18 mouse cellular contexts compared by ENCODE assay signal in genomic region chr9:66338005-66338782, GRCm38 (mm10). TPM values are rescaled to one million over a fixed set of nuclear protein-coding genes. Genes with fewer than 3 reads are reported as not detected.
DNase-seq lines count a peak whose midpoint lies in the region; ATAC-seq and TF ChIP-seq lines count a peak whose summit lies in the region.
"Had no signal": no experiment of that assay in that cellular context is flagged by ENCODE, and none has a peak within 500 bp of the region (broad histone marks: within the 10 kb centered on the region; RNA-seq: fewer than 3 reads in every experiment).

No protein-coding gene starts in this region.

- WGBS in kidney, embryonic 15.5 days = 51% methylated on average over 3 of the region's 3 CpGs
- 40% methylated on average over 3 of the region's 3 CpGs for WGBS in intestine, postnatal 0 days

- H3K27me3 ChIP-seq in kidney, embryonic 15.5 days = no peaks in the 10 kb centered on the region
- peaks cover 0 to 1% of the 10 kb centered on the region in 2 experiments; a peak in 2 of 4 replicates for H3K27me3 ChIP-seq in MEL (ENCODE audit: control insufficient read depth in 1 of 2, insufficient read depth in 2 of 2, low read length in 2 of 2)
- peaks cover 26% of the 10 kb centered on the region for H3K27me3 ChIP-seq in Patski
- H3K27me3 ChIP-seq in intestine, postnatal 0 days (replicated peaks; ENCODE audit: control insufficient read depth, insufficient read depth, low read length) = no peaks in the 10 kb centered on the region
- H3K27me3 ChIP-seq: forebrain, embryonic 15.5 days; limb, embryonic 15.5 days; midbrain, embryonic 12.5 days; neural tube, embryonic 12.5 days; stomach, embryonic 15.5 days had no signal

- CTCF ChIA-PET in Patski (lab: Charles Lee) = interaction anchor here (1.2 kb wide), 1 partner anchor 15 kb away, joined by 4 read pairs; no protein-coding TSS in a partner anchor

- TF ChIP-seq POLR2A in MEL (IDR thresholded peaks at IDR 0.05; ENCODE audit: control insufficient read depth in 1 of 2, insufficient read depth in 1 of 2, low read depth in 1 of 2, low read length in 2 of 2, poor library complexity in 1 of 2) = no peak

- H3K4me3 ChIP-seq in kidney, embryonic 15.5 days (replicated peaks) = no peak overlapping the region
- no peak overlapping the region for H3K4me3 ChIP-seq in MEL (ENCODE audit: control insufficient read depth in 1 of 2, insufficient read depth in 1 of 2, low read depth in 2 of 2, low read length in 2 of 2)
- no peak overlapping the region for H3K4me3 ChIP-seq in intestine, postnatal 0 days (ENCODE audit: low read depth, low read length)
- H3K4me3 ChIP-seq: forebrain, embryonic 15.5 days; layer of hippocampus, adult 2 months; limb, embryonic 15.5 days; midbrain, embryonic 12.5 days; neural tube, embryonic 12.5 days; stomach, embryonic 15.5 days had no signal

- H3K9ac ChIP-seq in kidney, embryonic 15.5 days = no peak overlapping the region
- H3K9ac ChIP-seq in MEL (ENCODE audit: control insufficient read depth, low read depth, low read length, poor library complexity, severe bottlenecking) = no peak overlapping the region
- H3K9ac ChIP-seq in intestine, postnatal 0 days (ENCODE audit: low read depth, low read length) = no peak overlapping the region
- H3K9ac ChIP-seq: forebrain, embryonic 15.5 days; limb, embryonic 15.5 days; liver, postnatal 0 days; midbrain, embryonic 12.5 days; neural tube, embryonic 12.5 days; stomach, embryonic 15.5 days had no signal

- no peak for TF ChIP-seq RAD21 in MEL (IDR thresholded peaks at IDR 0.05; ENCODE audit: low read depth, low read length)

- no peak for ATAC-seq in kidney, embryonic 15.5 days (replicated peaks; ENCODE audit: low FRiP score)
- ATAC-seq in Patski = no peak
- no peak for ATAC-seq in intestine, postnatal 0 days
- ATAC-seq: forebrain, embryonic 15.5 days; hindbrain, embryonic 16.5 days; liver, postnatal 0 days had no signal

- no peaks in the 10 kb centered on the region for H3K4me1 ChIP-seq in kidney, embryonic 15.5 days
- peaks cover 11 to 18% of the 10 kb centered on the region in 2 experiments for H3K4me1 ChIP-seq in MEL (ENCODE audit: control insufficient read depth in 1 of 2, insufficient read depth in 2 of 2, low read length in 2 of 2)
- H3K4me1 ChIP-seq in intestine, postnatal 0 days (replicated peaks; ENCODE audit: control insufficient read depth, insufficient read depth, low read length) = no peaks in the 10 kb centered on the region
- H3K4me1 ChIP-seq: forebrain, embryonic 15.5 days; limb, embryonic 15.5 days; midbrain, embryonic 12.5 days; neural tube, embryonic 12.5 days; stomach, embryonic 15.5 days had no signal

- in situ Hi-C loops in Patski (cut with MboI; ENCODE audit: low pct_unique_long_range_greater_than_20kb) = no loop called here

- H3K36me3 ChIP-seq in kidney, embryonic 15.5 days = no peaks in the 10 kb centered on the region
- peaks cover 0 to 13% of the 10 kb centered on the region in 2 experiments; a peak in 2 of 4 replicates for H3K36me3 ChIP-seq in MEL (ENCODE audit: control insufficient read depth in 1 of 2, insufficient read depth in 2 of 2, low read length in 2 of 2)
- no peaks in the 10 kb centered on the region for H3K36me3 ChIP-seq in intestine, postnatal 0 days (ENCODE audit: control insufficient read depth, insufficient read depth)
- H3K36me3 ChIP-seq: forebrain, embryonic 15.5 days; limb, embryonic 15.5 days; midbrain, embryonic 12.5 days; neural tube, embryonic 12.5 days; stomach, embryonic 15.5 days had no signal

- TF ChIP-seq EP300 in MEL (IDR thresholded peaks at IDR 0.05; ENCODE audit: low read depth in 1 of 2, low read length in 2 of 2) = no peak

- DNase-seq in kidney, postnatal 10 days = peak; percentile 32
- peak; percentile 28 for DNase-seq in MEL (ENCODE audit: low read depth, low spot score)
- peak; percentile 19 for DNase-seq in Patski (ENCODE audit: low read depth, low spot score)
- DNase-seq in forelimb bud, embryonic 11.5 days (ENCODE audit: low read depth, low spot score) = peak; percentile 33
- no peak for DNase-seq in spleen, postnatal 36 days (ENCODE audit: low spot score in 2 of 2)
- no peak for DNase-seq in neural tube, embryonic 10.5 days (ENCODE audit: extremely low spot score, low spot score)
- DNase-seq: kidney, adult 8-10 months; liver, postnatal 0 days had no signal

- H3K79me2 ChIP-seq in MEL (ENCODE audit: control insufficient read depth, insufficient read depth, low read length, poor library complexity) = no peaks in the 10 kb centered on the region

- POLR2A ChIA-PET in Patski (lab: Charles Lee) = no interaction called here

- no peak overlapping the region for H3K4me2 ChIP-seq in kidney, embryonic 15.5 days
- H3K4me2 ChIP-seq in intestine, postnatal 0 days (replicated peaks; ENCODE audit: low read depth) = no peak overlapping the region
- H3K4me2 ChIP-seq: forebrain, embryonic 15.5 days; heart, embryonic 11.5 days; limb, embryonic 15.5 days; midbrain, embryonic 12.5 days; neural tube, embryonic 12.5 days; stomach, embryonic 15.5 days had no signal

- H3K9me3 ChIP-seq in kidney, embryonic 15.5 days (replicated peaks) = no peaks in the 10 kb centered on the region
- H3K9me3 ChIP-seq in MEL (replicated peaks; ENCODE audit: insufficient read depth, low read length) = no peaks in the 10 kb centered on the region
- H3K9me3 ChIP-seq in intestine, postnatal 0 days (ENCODE audit: control insufficient read depth) = no peaks in the 10 kb centered on the region
- H3K9me3 ChIP-seq: forebrain, embryonic 15.5 days; limb, embryonic 15.5 days; midbrain, embryonic 12.5 days; neural tube, embryonic 12.5 days; stomach, embryonic 15.5 days had no signal

- no peak overlapping the region for H3K27ac ChIP-seq in kidney, embryonic 15.5 days
- H3K27ac ChIP-seq in MEL (ENCODE audit: control insufficient read depth, low read depth, low read length) = no peak overlapping the region
- H3K27ac ChIP-seq in intestine, postnatal 0 days (ENCODE audit: low read depth, low read length) = no peak overlapping the region
- H3K27ac ChIP-seq: forebrain, embryonic 15.5 days; layer of hippocampus, adult 2 months; limb, embryonic 15.5 days; midbrain, embryonic 12.5 days; neural tube, embryonic 12.5 days; stomach, embryonic 15.5 days had no signal

- TF ChIP-seq CTCF in MEL (IDR thresholded peaks at IDR 0.05 in 2 of 3, conservative IDR thresholded peaks at IDR 0.05 in 1 of 3; ENCODE audit: control insufficient read depth in 1 of 3, insufficient read depth in 1 of 3, low read depth in 2 of 3, low read length in 3 of 3, poor library complexity in 1 of 3, severe bottlenecking in 1 of 3) (no peak), Patski (IDR thresholded peaks at IDR 0.05) (no peak)
- no peak for TF ChIP-seq CTCF in intestine, postnatal 0 days (IDR thresholded peaks at IDR 0.05; ENCODE audit: low read depth)

TF ChIP-seq in MEL, 35 proteins besides CTCF, POLR2A, EP300 and RAD21:
- TF ChIP-seq MYC (IDR thresholded peaks at IDR 0.05; ENCODE audit: low read depth, low read length) = no peak
- peak; percentile 80 for TF ChIP-seq RCOR1 (IDR thresholded peaks at IDR 0.05; ENCODE audit: low read depth, low read length)
- TF ChIP-seq ZNF384 (IDR thresholded peaks at IDR 0.05; ENCODE audit: low read depth, low read length) = no peak

RNA-seq across cellular contexts. Expression of gene Herc1, which starts 12.1 kb away (rescaled TPM):
- polyA plus RNA-seq in kidney, embryonic 15.5 days (2015; fragmentation: Nextera tagmentation; extraction: Ambion mirVana) = 20.6 and 21.0 TPM in 2 replicates
- total RNA-seq in MEL (2012; rRNA removed) = 23.2 and 29.2 TPM in 2 replicates
- polyA plus RNA-seq in MEL (2012; ENCODE audit: insufficient read depth in 1 of 2, insufficient read length in 2 of 2, low read depth in 1 of 2, low replicate concordance in 2 of 2, missing spikeins in 1 of 2) = 10 to 100 TPM; 22.7 to 28.8 TPM
- polyA plus RNA-seq in Patski (2021) = 16.2 TPM
- 7.2 and 10.2 TPM in 2 replicates for polyA plus RNA-seq in intestine, postnatal 0 days (2015; fragmentation: Nextera tagmentation; extraction: Ambion mirVana)

Comparison
In these comparisons a context has a peak if more than half of its experiments do, and no peak if none do; other contexts are left out.
1. DNase-seq: peak in kidney, postnatal 10 days (single experiment), MEL (single experiment), Patski (single experiment) and forelimb bud, embryonic 11.5 days (single experiment); none in spleen, postnatal 36 days (0 of 2) and neural tube, embryonic 10.5 days (single experiment).